Mouse (Mus musculus) CH12.LX (cell line): ENCODE data around the gene Srpk3. TPM values are rescaled to one million over a fixed set of nuclear protein-coding genes. Genes with fewer than 3 reads are reported as not detected.

Experiments
- DNase-seq: peaks from one replicate; pipeline ENCODE4 v3.0.0-alpha.2; 2013; ENCODE audit errors: extremely low read depth
- H3K27ac ChIP-seq: 2 replicates; pipeline ENCODE4 v1.5.1; 2012; ENCODE audit warnings: low read depth, mild to moderate bottlenecking, control low read depth, moderate library complexity; ENCODE audit not compliant: insufficient read depth
- H3K27me3 ChIP-seq: replicated peaks from 2 replicates; pipeline ENCODE3; 2012; ENCODE audit warnings: inconsistent platforms
- H3K36me3 ChIP-seq, 2 experiments: replicated peaks in 1 of 2; 2 replicates each; pipeline versions ENCODE3 to v1.6.1; 2012; ENCODE audit warnings: inconsistent platforms in 1 of 2, low read length in 1 of 2, mild to moderate bottlenecking in 1 of 2, mixed read lengths in 1 of 2, moderate library complexity in 1 of 2; ENCODE audit not compliant: control insufficient read depth in 1 of 2, insufficient read depth in 1 of 2
- H3K4me1 ChIP-seq, 2 experiments: 2 replicates each; pipeline ENCODE4 v1.6.1; 2012; ENCODE audit warnings: inconsistent platforms in 1 of 2, moderate library complexity in 1 of 2; ENCODE audit not compliant: insufficient read depth in 2 of 2, control insufficient read depth in 1 of 2
- H3K4me2 ChIP-seq: 2 replicates; pipeline ENCODE4 v1.6.1; 2012; ENCODE audit warnings: low read depth, mild to moderate bottlenecking, control low read depth; ENCODE audit not compliant: poor library complexity, insufficient read depth, severe bottlenecking
- H3K4me3 ChIP-seq, 3 experiments: fragments of 150-350 bp in 1 of 3; sonication (generic) in 1 of 3; replicated peaks in 1 of 3; 2 replicates each; pipeline versions ENCODE3 to v1.5.1; 2011 to 2012; ENCODE audit warnings: low read depth in 2 of 3, low read length in 2 of 3, mild to moderate bottlenecking in 2 of 3, moderate library complexity in 2 of 3, control low read depth in 1 of 3, improper control_type of control experiment in 1 of 3, inconsistent platforms in 1 of 3, mixed read lengths in 1 of 3; ENCODE audit not compliant: poor library complexity in 1 of 3
- H3K79me2 ChIP-seq: replicated peaks from 2 replicates; pipeline ENCODE4 v1.6.1; 2012; ENCODE audit warnings: mild to moderate bottlenecking, moderate library complexity; ENCODE audit not compliant: control insufficient read depth, poor library complexity, insufficient read depth, severe bottlenecking; ENCODE audit errors: extremely low read depth
- H3K9ac ChIP-seq: 2 replicates; pipeline ENCODE4 v1.6.1; 2012; ENCODE audit warnings: low read depth, mild to moderate bottlenecking, control low read depth, moderate library complexity; ENCODE audit not compliant: insufficient read depth
- H3K9me3 ChIP-seq: replicated peaks from 2 replicates; pipeline ENCODE3; 2012; ENCODE audit warnings: low read length, inconsistent platforms, mixed read lengths
- EP300 ChIP-seq: IDR thresholded peaks from 2 replicates; pipeline ENCODE4 v1.6.1; 2011; ENCODE audit warnings: low read length, improper control_type of control experiment
- GABPA ChIP-seq: IDR thresholded peaks from 2 replicates; pipeline ENCODE4 v1.6.1; 2012; ENCODE audit warnings: low read depth, low read length, improper control_type of control experiment, inconsistent platforms; ENCODE audit not compliant: insufficient replicate concordance
- HCFC1 ChIP-seq: IDR thresholded peaks from 2 replicates; pipeline ENCODE4 v1.6.1; 2012; ENCODE audit warnings: low read depth, mild to moderate bottlenecking, inconsistent platforms, low read length, improper control_type of control experiment
- IRF4 ChIP-seq: IDR thresholded peaks from 2 replicates; pipeline ENCODE4 v1.6.1; 2014; ENCODE audit warnings: low read depth, mild to moderate bottlenecking, inconsistent platforms, low read length, improper control_type of control experiment
- MAFK ChIP-seq: IDR thresholded peaks from 2 replicates; pipeline ENCODE4 v1.6.1; 2011; ENCODE audit warnings: low read length, improper control_type of control experiment; ENCODE audit not compliant: insufficient replicate concordance
- MAX ChIP-seq: IDR thresholded peaks from 2 replicates; pipeline ENCODE4 v1.6.1; 2011; ENCODE audit warnings: low read length, improper control_type of control experiment
- MAZ ChIP-seq: IDR thresholded peaks from 2 replicates; pipeline ENCODE4 v1.6.1; 2012; ENCODE audit warnings: low read depth, mild to moderate bottlenecking, inconsistent platforms, low read length, improper control_type of control experiment, moderate library complexity
- MXI1 ChIP-seq: IDR thresholded peaks from 2 replicates; pipeline ENCODE4 v1.6.1; 2011; ENCODE audit warnings: mild to moderate bottlenecking, low read depth, low read length, improper control_type of control experiment
- NELFE ChIP-seq: IDR thresholded peaks from 2 replicates; pipeline ENCODE4 v1.6.1; 2011; ENCODE audit warnings: low read depth, low read length, improper control_type of control experiment
- PAX5 ChIP-seq: IDR thresholded peaks from 2 replicates; pipeline ENCODE4 v1.6.1; 2012; ENCODE audit warnings: low read length, inconsistent platforms, mixed read lengths
- POLR2A ChIP-seq: IDR thresholded peaks from 2 replicates; pipeline ENCODE4 v1.6.1; 2011; ENCODE audit warnings: low read depth, mild to moderate bottlenecking, improper control_type of control experiment, low read length
- POLR2AphosphoS2 ChIP-seq: IDR thresholded peaks from 2 replicates; pipeline ENCODE4 v1.6.1; 2011; ENCODE audit warnings: low read depth, low read length, improper control_type of control experiment
- SIN3A ChIP-seq: IDR thresholded peaks from 2 replicates; pipeline ENCODE4 v1.6.1; 2012; ENCODE audit warnings: low read length, improper control_type of control experiment, inconsistent platforms
- USF1 ChIP-seq: IDR thresholded peaks from 2 replicates; pipeline ENCODE4 v1.6.1; 2014; ENCODE audit warnings: low read depth, mild to moderate bottlenecking, inconsistent platforms, low read length, improper control_type of control experiment
- ZMIZ1 ChIP-seq: IDR thresholded peaks from 2 replicates; pipeline ENCODE4 v1.6.1; 2012; ENCODE audit warnings: low read depth, mild to moderate bottlenecking, inconsistent platforms, low read length, improper control_type of control experiment
- ZNF384 ChIP-seq: IDR thresholded peaks from 2 replicates; pipeline ENCODE4 v1.6.1; 2012; ENCODE audit warnings: low read depth, low read length, improper control_type of control experiment, inconsistent platforms
- dilution Hi-C: fragments of 300-500 bp; cut with MboI; formaldehyde crosslinking; loops from 2 replicates; pipeline ENCODE4 v1.14.3; 2020; ENCODE audit warnings: low sequenced_read_pairs; ENCODE audit not compliant: extremely low pct_unique_long_range_greater_than_20kb, extremely low pct_ligation_motif_present
- in situ Hi-C: fragments of 300-500 bp; cut with MboI; formaldehyde crosslinking; loops from 3 replicates; pipeline ENCODE4 v1.14.3; 2019; ENCODE audit warnings: low sequenced_read_pairs, low pct_ligation_motif_present, low pct_unique_long_range_greater_than_20kb, mixed read lengths
- polyA plus RNA-seq: library from polyadenylated mRNA; unstranded; fragments of >175 nt; gene quantifications from 2 replicates; pipeline ENCODE4 v1.2.1, GENCODE M21; 2012; ENCODE audit warnings: low read depth; ENCODE audit not compliant: insufficient read length
- total RNA-seq, 2 experiments: library from RNA; depleted of rRNA; stranded (reverse); fragments of 300-350 nt in 1 of 2; fragments of >200 nt in 1 of 2; gene quantifications; 2 replicates each; pipeline ENCODE4 v1.2.3; 2012 to 2014

The Srpk3 gene
- total and polyA plus RNA-seq, 3 experiments = 42.7 to 67.5 (median 52.3) TPM

GRCm38 (mm10) chrX:73787225-73787558 is 13.0 kb downstream of the Srpk3 start:
- DNase-seq = no peak
- Histone ChIP-seq H3K9me3 (no peaks in the 10 kb centered on the region), H3K4me2 (peak overlapping the region; percentile 73; the same call in 1 of the 2 replicates), H3K79me2 (peaks cover 57% of the 10 kb centered on the region), H3K4me1 (peaks cover 13 to 46% of the 10 kb centered on the region in 2 experiments), H3K4me3 (peak overlapping the region; percentile 74 to 90 (median 80)), H3K27ac (peak overlapping the region; percentile 50), H3K9ac (peak overlapping the region; percentile 91), H3K27me3 (no peaks in the 10 kb centered on the region), H3K36me3 (peaks cover 31 to 49% of the 10 kb centered on the region in 2 experiments)
- TF ChIP-seq IRF4 (no peak; the same call in 1 of the 2 replicates), MXI1 (peak; percentile 5), POLR2A (peak; percentile 79; the same call in 1 of the 2 replicates), PAX5 (no peak), MAX (peak; percentile 14; the same call in 1 of the 2 replicates), ZNF384 (no peak), MAZ (no peak), ZMIZ1 (no peak), POLR2AphosphoS2 (no peak), SIN3A (peak; percentile 77)
- dilution Hi-C loops = no loop called here
- in situ Hi-C loops = loop anchor here (25.0 kb wide), 1 partner anchor 600 kb away; the partner anchor contains the start of genes Fam3a and Ikbkg

GRCm38 (mm10) chrX:73788501-73788900 is 14.3 kb downstream of the Srpk3 start:
- DNase-seq = no peak
- H3K4me3 ChIP-seq = peak overlapping the region; percentile 74 to 90 (median 80)
- in situ Hi-C loops (loop anchor here (25.0 kb wide), 1 partner anchor 599 kb away; the partner anchor contains the start of genes Fam3a and Ikbkg), dilution Hi-C loops (no loop called here)
- TF ChIP-seq EP300 = no peak
- TF ChIP-seq POLR2AphosphoS2 = no peak
- no peak for TF ChIP-seq ZMIZ1
- TF ChIP-seq USF1 = no peak
- no peak for TF ChIP-seq NELFE
- TF ChIP-seq MXI1 = no peak
- no peak for TF ChIP-seq MAFK
- no peak for TF ChIP-seq HCFC1
- TF ChIP-seq GABPA = no peak
- peaks cover 44% of the 10 kb centered on the region for H3K79me2 ChIP-seq
- no peaks in the 10 kb centered on the region for H3K9me3 ChIP-seq
- peaks cover 26 to 48% of the 10 kb centered on the region in 2 experiments for H3K36me3 ChIP-seq
- H3K27ac ChIP-seq = no peak overlapping the region
- H3K27me3 ChIP-seq = no peaks in the 10 kb centered on the region
- peaks cover 6 to 33% of the 10 kb centered on the region in 2 experiments; a peak in 3 of 4 replicates for H3K4me1 ChIP-seq
- peak overlapping the region; percentile 73 for H3K4me2 ChIP-seq
- H3K9ac ChIP-seq = peak overlapping the region; percentile 91
